Mouse (Mus musculus) mammary gland, adult 2 months (tissue): ENCODE results near the gene Ccdc8. TPM values are rescaled to one million over a fixed set of nuclear protein-coding genes. Genes with fewer than 3 reads are reported as not detected.

Experiments
- polyA plus RNA-seq: library from polyadenylated mRNA; depleted of rRNA; stranded (reverse); fragments of >200 nt; gene quantifications from 2 replicates; pipeline ENCODE4 v1.2.3, GENCODE M21; 2012; ENCODE audit warnings: low replicate concordance; rRNA removed

Gene Ccdc8
- 2.2 TPM in 2 replicates for polyA plus RNA-seq

DNA sequence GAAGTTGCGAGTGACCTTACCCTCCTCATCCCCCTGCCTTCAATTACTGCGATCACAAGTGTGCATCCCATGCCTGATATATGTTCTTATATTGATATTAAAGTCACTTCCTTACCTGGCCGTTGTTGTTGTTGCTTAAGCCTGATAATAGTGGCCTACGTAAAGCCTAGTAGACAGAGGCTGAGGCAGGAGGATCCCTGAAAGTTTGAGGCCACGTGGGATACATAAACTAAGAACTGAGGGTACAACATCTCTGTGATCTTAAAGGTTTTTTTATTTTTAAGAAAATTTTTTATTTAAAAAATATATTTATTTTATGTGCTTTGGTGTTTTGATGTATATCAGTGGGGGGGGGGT is at the start of gene Ccdc8:
Gene Ccdc8, plus strand, starts transcription at position 258 of the 357 bp plus-strand sequence.

DNA sequence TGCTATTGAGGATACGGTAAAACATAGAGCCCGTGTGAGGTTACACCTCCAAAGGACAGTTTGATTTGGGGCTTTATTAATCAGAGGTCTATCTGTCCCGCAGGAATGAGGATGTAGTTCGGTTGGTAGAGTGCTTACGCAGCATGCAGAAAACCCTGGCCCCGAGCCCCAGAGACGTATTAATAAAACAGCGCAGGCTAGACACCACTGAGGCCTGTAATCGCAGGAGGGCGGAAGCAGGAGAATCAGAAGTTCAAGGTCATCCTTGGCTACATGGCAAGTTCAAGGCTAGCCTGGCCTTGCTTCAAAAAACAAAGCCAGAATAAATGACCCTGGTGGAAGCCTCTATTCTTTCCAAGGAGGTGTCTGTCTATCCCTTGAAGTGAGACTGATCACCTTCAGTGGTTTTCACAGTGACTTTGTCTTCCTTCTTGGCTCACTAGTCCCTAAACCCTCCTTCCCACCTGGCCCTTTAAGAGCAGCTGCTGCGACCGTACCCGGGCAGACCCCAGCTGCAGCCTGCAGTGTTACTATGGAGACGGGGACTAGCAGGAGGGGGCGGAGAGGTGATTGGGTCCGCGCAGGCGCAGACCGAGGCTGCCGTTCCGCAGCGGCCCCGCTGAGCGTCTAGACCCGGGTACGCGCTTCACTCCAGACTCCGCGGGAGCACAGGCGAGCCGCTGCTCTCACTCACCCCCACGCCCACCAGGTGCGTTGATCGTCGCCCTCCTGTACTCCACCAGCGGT is 48.3 kb upstream of the Ccdc8 start, which contains the start of gene Pnmal2:
Gene Pnmal2, plus strand, starts transcription at position 622 of the 747 bp plus-strand sequence.

DNA sequence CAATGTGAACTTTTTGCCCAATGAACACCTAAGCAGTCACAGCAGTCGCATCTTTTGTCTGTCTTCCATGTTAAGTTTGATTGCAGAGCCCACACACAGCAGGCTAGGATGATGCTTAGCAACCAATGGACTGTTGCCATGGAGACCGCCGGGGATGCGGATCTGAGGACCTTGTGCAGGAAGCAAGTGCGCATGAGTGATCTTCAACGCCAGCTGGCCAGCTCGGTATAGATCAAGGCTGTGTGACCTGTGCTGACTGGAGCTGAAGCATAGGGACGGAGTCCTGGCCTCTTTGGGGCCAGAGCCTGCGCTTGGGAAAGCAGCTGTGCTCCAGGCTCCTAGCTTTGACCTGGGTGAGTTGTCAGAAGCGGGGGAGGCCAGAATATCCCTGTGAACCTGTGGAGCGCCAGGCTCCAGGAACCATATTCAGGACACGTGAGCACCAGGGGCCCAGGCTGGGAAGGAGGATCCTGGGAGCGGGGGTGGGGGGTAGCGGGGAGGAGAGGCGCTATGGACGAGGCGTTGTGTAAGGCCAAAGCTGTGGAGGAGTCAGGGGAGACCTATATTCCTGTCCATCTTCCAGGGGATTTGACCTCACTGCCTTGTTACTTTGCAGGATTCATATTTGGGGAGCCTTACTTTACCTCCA is 32.8 kb upstream of the Ccdc8 start, which contains the start of gene Pnmal1:
Gene Pnmal1, plus strand, starts transcription at position 141 of the 649 bp plus-strand sequence.

DNA sequence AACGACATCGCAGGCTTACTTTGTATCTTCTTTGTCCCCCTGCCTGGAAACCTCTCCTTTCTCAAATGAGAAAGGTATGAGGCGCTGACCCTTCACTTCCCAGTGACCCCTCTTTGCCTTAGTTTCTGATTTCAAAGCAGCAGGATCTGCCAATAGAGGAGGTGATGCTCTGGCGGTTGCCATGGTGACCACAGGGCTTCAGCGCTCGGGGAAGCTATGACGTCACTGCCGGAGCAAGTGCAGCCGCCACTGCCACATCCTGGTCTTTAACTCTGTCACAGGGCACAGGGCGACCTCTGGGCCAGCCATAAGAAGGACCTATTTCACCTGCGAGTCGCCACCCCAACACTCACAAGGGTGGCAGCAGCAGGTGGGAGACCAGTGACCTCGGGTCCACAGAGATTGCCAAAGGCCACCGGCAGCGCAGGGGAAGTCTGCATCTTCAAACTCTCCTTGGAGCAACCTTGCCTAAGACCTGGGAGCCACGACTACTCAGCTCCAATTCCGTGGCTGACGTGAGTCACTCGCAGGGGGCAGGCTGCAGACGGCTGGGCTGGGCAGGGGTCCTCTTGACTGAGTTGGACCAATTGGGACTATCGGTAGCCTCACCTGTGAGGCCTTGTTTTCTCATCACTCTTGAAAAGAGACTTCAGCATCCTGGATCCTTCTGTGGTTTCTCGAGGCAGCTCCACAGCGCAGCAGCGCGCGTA is 9.5 kb upstream of the Ccdc8 start, which contains the start of gene Gm42372:
Gene Gm42372, plus strand, starts transcription at position 228 of the 710 bp plus-strand sequence.

DNA sequence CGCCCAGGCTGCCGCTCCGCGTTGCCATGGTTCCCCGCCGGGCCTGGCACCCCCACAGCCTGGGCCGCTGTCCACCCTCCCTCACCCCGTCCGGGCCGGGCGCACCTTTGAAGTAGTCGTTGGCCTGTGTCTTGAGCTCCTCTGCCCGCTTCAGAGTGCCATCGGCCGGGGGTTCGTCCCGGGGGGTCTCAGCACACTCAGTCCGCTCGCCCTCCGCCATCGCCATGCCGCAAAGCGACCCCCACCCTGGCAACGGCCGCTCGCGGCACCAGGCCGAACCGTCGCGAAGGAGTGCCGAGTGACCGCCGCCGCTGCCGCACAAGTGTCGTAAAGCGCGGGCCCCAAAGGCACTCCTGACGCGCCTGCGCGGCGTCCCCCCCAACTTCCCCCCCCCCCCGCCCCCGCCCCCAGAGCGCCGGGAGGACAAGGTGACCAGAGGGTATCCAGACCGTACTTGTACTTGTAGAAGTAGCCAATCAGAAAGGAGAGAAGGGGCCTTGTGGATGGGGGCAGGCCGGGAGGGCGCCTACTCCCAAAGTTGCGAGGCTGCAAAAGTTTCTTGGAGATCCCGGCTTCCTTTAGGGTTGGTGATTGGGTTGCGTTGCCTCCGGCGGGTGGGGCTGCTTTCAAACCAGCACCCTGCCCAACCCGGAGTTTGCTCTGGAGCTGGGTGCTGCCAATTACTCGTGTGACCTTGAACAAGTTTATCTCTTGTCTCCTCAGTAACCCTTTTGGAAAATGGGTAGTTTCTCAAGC is 35.3 kb downstream of the Ccdc8 start, which contains the start of gene Ppp5c:
Gene Ppp5c, minus strand, starts transcription at position 337 of the 756 bp plus-strand sequence.

Other genes with a start within 250 kb of the Ccdc8 start
- gene Slc1a5, start 211.4 kb upstream of the Ccdc8 start, polyA plus RNA-seq: 809 and 1,134 TPM in 2 replicates
- 141 and 162 TPM in 2 replicates for gene Strn4, start 176.8 kb upstream of the Ccdc8 start, polyA plus RNA-seq
- gene Fkrp, start 176.0 kb upstream of the Ccdc8 start, polyA plus RNA-seq: 33.1 and 43.1 TPM in 2 replicates
- gene Prkd2, start 149.8 kb upstream of the Ccdc8 start, polyA plus RNA-seq: 82.5 and 189 TPM in 2 replicates
- 7.8 and 31.1 TPM in 2 replicates for gene Dact3, start 117.4 kb upstream of the Ccdc8 start, polyA plus RNA-seq
- gene Gng8, start 100.9 kb upstream of the Ccdc8 start, polyA plus RNA-seq: 2.8 and 5.1 TPM in 2 replicates
- 13.2 and 18.8 TPM in 2 replicates for gene Ptgir, start 86.2 kb upstream of the Ccdc8 start, polyA plus RNA-seq
- gene Calm3, start 68.6 kb upstream of the Ccdc8 start, polyA plus RNA-seq: 244 and 340 TPM in 2 replicates
- gene Pnmal2, start 48.0 kb upstream of the Ccdc8 start, polyA plus RNA-seq: 1.1 and 1.2 TPM in 2 replicates
- not detected in 2 replicates for gene Pnmal1, start 33.0 kb upstream of the Ccdc8 start, polyA plus RNA-seq
- gene Gm42372, start 9.6 kb upstream of the Ccdc8 start, polyA plus RNA-seq: 0.14 and 0.25 TPM in 2 replicates
- 180 and 181 TPM in 2 replicates for gene Ppp5c, start 35.2 kb downstream of the Ccdc8 start, polyA plus RNA-seq
- gene Hif3a, start 69.7 kb downstream of the Ccdc8 start, polyA plus RNA-seq: 0.55 and 0.66 TPM in 2 replicates
- gene Psg16, start 81.3 kb downstream of the Ccdc8 start, polyA plus RNA-seq: not detected in 2 replicates
- not detected in 2 replicates for gene Ceacam3, start 157.6 kb downstream of the Ccdc8 start, polyA plus RNA-seq
- gene Psg29, start 210.8 kb downstream of the Ccdc8 start, polyA plus RNA-seq: not detected in 2 replicates